Mouse (Mus musculus) 416B (cell line): ENCODE data around the gene Clba1.
A peak's percentile ranks its signal among the peaks of the same experiment; 100 is the strongest.

ENCODE experiments used
- DNase-seq: peaks from one replicate; pipeline ENCODE4 v3.0.0; 2011; ENCODE audit warnings: low read depth

The Clba1 gene

DNA sequence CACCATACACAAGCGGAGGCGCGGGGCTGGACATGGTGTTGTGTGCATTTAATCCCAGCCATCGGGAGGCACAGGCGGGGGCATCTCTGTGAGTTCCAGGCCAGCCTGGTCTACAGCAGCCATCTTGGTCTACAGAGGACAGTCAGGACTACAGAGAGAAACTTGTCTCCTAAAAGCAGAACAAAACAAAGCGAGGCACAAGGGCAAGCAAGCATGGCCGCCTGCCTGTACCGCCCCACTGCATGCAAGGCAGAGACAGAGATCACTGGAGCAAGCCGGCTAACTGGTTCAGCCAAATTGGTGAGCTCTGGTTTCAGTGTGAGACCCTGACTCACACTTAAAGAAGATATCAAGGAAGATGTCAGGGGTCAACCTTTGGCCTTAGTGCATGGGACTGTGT lies 41.6 kb downstream of the Clba1 start:
- no peak for DNase-seq

DNA sequence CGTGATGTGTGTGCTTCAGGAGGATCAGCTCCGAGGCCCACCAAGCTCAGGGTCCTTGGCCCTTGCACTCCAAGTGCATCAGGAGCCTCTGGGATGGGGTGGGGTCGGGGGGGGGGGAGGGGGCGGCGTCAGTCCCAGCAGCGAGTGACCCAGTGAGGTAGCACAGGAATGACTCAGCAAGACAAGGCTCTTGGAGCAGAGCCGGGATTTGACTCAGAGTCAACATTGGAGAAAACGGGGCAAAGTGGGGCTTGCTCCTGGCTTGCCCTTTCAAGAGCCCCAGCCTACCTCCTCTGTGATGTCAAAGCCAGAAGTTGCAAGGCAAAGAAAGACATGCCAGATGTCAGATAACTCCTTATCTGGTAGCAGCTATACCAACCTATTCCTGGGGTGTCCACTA lies 42.4 kb downstream of the Clba1 start:
- DNase-seq: no peak

DNA sequence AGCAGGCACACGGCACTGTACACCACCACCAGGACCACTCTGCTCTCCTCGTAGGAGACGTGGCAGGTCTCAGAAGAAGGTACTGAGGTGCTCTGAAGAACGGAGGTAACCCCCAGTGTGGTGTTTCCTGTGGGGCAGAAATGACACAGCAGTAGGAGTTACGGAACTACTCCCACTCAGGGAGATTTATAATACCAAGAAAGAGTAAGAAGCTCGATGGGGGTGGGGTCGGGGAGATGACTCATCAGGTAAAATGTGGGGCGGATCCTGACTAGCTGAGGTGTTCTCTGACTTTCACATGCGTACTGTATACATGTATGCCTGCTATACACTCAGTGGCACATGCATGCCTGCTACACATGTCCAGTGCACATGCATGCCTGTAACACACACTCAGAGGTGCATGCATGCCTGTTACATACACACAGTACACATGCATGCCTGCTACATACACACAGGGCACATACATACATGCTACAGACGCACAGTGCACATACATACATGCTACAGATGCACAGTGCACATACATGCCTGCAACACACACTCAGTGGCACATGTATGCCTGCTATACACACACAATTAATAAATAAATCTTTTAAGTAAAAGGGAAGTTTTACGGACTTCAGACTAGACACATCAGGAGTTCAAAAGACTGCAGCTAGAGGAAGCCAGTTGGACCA lies 44.5 kb downstream of the Clba1 start:
- no peak for DNase-seq

- DNase-seq: peak; percentile 62
Observed at GRCm38 (mm10) chr12:112854610-112855333, 46.0 kb downstream of the Clba1 start.

- no peak for DNase-seq
Observed at GRCm38 (mm10) chr12:112856338-112856737, 47.6 kb downstream of the Clba1 start.

DNA sequence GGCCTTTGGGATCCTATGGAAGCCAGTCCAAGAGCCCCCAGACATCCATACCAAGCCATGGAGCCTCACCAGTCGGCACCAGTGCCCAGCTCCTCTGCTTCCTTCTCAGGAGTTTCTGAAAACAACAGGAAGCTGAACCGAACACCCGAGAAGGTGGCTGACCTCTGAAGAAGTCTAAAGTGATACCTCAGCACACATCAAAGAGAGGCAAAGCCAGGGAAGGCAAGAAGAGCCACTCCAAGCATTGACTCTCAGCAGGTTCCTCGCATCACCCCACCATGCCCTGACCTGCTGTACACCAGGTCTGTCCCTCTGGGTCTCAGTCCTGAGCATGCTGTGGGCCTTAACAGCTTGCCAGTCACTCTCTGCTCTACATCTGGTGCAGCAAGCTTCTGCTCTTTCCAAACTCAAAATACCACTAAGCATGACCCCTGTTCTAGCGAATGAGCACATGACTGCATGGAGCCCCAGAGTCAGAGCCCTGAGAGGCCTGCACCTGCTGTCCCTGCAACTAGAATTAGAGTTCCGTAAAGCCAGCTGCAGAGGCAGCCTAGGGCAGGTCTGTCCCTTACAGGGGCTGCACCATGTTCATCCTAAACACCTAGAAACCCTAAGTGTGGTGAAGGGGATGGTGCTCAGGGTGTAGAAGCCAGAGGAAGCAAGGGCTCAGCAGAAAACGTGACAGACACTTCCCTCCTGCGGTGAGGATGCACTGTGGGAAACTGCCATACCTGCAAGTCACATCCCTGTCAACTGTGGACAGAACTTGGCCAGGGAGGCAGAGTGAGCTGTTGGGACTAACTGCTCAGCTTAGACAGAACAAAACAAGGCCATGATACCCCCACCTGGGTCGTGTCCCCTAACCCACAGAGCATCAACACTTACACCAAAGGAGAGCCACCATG lies 48.5 kb downstream of the Clba1 start:
- no peak for DNase-seq

DNA sequence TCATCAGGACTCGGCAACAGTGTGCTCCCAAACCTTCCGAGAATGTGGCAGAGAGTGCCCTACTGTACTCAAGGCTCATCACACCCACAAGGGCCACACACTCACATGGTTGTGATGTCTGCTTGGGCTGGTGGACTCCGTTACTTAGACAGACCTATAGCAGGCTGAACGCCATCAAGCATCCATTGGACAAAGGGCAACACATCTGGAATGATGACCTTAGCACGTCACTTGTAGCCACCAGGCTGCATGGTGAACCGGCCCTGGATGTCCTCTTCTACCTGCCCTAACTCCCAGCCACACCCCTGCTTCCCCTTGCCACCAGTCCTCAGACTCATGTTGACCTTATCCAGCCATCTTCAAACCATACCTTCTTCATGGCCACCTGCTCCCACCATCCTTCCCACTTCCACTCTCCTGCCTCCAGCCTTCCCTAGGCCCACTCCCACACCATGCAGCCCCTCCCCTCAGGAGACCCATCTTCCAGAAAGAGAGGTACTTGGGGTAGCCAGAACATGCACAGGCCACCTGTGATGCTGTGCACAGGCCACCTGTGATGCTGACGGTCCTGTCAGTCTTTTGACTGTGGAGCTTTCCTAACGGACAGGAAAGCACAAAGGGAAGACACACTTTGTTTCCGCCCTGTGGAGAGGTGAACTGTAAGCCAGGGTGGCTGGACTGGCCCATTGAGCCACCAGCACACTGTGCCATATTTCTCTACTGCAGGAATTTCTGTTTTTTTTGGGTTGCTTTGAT lies 50.0 kb downstream of the Clba1 start:
- no peak for DNase-seq

DNA sequence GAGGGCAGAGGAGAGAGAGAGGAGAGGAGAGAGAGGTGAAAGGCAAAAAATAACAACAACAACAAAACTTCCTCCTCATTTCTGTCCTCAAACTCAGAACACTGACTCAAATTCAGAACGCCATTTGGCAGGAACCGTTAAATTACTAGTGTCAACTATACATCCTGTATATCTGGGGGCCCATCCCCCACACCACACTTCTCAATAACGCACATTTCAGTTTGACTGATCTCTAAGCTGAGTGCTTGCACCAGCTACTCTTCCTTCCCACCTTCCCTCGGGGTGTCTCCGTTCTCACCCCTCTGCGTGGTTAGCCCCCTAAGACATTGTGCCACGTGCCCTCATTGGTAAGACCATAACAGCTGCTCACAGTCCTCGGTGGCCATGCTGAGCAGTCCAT lies 51.2 kb downstream of the Clba1 start:
- no peak for DNase-seq

DNA sequence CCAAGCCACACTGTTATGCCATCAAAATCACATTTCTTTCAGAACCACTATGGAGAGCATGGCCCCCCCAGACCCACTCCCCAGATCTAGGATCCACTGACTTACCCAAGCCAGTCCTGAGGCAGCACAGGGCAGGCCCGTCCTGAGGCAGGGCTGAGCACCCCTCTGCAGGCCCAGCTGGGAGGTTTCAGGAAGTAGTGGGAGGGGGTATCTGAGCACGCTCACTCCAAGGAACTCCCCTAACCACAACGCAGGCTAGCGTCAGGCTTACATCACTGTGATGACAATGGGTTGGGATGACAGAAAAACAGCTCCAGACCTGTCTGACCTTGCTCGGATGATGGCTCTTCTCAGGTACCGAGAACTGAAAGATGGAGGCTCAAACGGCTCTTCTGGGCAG lies 52.0 kb downstream of the Clba1 start:
- no peak for DNase-seq

DNA sequence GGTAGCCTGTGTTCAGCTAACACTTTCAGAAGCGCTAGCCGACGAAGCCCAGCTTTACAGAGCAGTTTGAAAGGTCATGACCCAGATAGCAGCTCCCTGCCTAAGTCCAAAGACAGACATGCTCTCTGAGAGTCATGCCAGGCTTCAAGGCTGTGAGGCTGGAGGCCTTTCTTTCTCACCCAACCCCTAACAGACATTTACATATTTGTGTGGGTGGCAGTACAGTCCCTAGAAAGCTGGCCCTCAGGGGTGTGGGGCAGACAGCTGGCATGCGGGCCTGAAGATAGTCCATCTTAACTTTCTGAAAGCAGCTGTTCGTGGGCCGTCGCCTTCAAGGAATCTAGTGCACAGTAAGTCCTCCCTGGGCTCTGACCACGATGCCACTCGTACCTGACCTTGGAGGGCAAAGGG lies 53.2 kb downstream of the Clba1 start:
- DNase-seq: no peak

DNA sequence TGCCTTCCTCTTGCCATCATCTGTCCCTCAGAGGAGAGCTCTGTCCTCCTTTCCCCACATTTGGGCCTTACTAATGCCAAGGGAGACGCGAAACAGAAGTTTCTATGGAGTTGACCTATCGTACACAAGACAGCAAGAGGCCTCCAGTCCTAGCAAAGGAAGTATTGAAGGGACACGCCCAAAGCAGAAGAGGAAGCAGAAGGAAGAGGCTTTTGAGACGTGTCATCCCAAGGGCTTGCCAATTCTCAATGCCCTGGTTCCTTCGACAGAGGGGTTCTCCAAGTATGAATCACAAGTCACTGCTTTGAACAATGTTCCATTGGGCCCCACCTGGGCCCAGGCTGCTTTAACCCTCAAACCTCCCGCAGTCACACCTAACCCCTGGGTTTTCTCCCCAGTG lies 56.1 kb downstream of the Clba1 start:
- DNase-seq: peak; percentile 46
